Mouse (Mus musculus) frontal cortex, postnatal 14 days (tissue): ENCODE data around the gene Olfr510.
"Not testable (repeated sequence)": the region's sequence is repeated elsewhere in the genome, so short reads cannot be mapped to it uniquely, and the experiment has no call there.

Source experiments
- DNase-seq, 2 experiments: peaks; one replicate each; pipeline ENCODE4 v3.0.0; 2022; ENCODE audit warnings: low spot score in 2 of 2

Olfr510 gene

DNA sequence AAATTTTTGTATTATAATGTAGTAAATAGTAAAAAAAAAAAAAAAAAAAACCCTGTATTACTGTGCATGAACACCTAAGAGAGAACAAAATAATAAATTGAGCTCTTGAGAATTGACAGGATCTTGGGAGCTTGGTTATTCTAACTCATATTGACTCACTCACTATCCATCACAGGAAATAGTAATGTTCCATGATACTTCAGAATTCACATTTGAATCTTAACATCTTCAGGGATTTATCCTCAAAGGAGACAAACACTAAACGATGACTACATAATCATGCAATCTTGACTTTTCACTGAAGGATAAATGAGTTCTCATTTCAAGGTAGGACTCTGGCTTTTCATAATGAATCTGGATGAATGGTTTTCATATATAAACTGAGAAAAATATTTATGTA lies at the start of gene Olfr510:
TSS of gene Olfr510 (plus strand) at position 301 of the 400 bp plus-strand sequence.
- DNase-seq = no peak

DNA sequence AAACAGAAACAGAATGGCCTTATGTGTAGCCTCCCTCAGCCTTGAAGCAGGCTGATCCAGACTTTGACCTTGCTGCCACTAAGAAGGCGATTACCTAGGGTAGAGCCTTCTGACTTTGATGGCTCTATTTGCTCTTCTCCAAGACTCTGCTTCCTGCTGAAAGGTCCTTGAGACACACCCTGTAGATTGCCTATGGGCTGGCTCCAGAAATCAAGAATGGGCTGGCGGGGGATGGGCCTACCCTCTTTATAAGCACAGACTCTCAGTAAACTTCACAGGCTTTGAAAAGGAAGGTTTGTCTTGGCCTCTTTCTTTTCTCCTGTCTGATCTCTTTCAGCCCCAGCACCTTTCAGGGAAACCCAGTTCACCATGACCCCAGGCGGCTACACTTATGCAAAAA lies 49.4 kb upstream of the Olfr510 start:
- DNase-seq = not testable (repeated sequence)

DNA sequence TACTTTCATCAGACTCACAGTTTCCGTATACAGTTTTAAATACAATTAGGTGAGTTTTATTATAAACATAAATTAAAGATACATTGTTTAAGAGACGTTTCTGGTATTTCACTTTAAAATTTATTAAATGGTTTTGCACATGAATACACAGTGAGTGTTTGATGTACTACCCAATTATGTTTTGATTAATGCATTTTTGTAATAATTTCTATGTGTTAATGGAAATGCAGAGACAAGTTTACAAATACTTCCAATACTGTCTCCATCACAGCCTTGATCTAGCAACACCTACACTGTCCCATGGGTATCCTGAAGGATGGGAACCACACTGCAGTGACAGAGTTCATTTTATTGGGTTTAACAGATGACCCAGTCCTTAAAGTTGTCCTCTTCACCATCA lies 44.7 kb upstream of the Olfr510 start, which contains the start of gene Olfr507:
TSS of gene Olfr507 (plus strand) at position 301 of the 400 bp plus-strand sequence.
- no peak for DNase-seq

DNA sequence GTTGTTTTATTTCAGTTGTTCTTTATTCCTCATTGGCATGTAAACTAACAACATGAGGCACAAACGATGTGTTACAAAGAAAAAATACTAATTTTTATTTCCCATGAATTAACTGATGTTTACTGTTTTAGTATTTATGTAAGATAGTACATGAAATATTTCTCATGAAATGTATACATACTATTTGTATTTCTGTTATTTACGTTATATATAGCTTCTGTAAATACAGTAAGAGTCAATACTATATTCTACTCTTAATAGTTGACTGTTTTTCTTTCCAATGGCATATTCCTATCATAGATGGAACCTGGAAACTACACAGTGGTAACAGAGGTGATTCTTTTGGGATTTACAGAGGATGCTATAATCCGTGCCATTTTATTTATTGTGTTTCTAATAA lies 36.5 kb upstream of the Olfr510 start, which contains the start of gene Olfr508:
TSS of gene Olfr508 (plus strand) at position 301 of the 400 bp plus-strand sequence.
- no peak for DNase-seq

DNA sequence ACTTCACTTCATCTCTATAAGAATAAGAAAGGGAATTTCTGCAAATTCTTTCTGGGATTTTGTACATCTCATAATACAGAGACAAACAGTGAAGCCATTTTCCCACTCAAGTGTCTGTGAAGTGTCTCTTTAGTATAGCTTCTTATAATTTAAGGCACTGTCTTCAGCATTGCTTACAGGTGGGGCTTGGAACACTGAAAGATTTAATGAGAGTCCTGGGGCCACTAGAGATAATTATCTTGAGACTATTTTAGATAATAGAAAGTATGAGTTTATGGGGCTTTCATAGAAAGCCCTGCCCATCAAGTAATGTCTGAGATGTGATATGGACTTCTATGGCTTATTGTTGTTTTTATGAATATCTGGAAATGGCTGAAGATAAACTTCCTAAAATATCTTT lies 14.4 kb upstream of the Olfr510 start, which contains the start of gene Olfr509:
TSS of gene Olfr509 (minus strand) at position 101 of the 400 bp plus-strand sequence.
- DNase-seq = no peak

DNA sequence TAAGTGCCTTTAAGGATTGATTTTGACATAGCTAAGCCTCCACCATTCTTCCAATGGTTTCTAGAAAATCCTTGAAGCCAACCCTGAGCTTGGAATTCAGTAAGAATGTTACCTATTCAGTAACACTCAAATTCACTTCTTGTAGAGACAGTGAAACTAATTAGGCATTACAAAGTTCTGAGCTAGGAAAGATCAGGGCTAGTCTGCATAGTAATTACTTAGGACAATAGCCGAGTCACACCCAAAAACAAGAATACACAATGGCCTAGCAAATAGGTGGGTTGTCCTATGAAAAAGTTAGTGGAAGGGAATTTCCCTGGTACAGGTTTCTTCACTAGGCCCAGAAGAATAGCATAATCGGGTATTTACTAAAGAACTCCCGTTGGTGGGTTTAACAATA lies 3.8 kb upstream of the Olfr510 start:
- DNase-seq = no peak

DNA sequence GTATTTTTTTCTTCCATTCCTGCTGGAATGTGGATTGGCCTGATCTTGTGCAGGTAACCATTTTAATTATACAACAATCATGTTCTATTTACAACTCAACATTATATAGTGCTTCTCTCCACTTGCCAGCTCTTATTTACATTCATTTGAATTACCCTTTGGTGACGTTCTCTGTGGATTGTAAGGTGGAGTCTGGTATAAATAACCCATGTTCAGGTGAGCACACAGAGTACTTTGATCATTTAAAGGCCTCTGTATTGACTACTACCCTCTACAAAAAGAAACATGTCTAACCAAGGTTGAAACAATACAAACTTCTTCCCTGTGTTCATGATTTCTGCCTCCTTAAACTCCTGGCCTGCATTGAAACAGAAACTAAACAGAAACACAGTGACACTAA lies 4.8 kb downstream of the Olfr510 start:
- no peak for DNase-seq

DNA sequence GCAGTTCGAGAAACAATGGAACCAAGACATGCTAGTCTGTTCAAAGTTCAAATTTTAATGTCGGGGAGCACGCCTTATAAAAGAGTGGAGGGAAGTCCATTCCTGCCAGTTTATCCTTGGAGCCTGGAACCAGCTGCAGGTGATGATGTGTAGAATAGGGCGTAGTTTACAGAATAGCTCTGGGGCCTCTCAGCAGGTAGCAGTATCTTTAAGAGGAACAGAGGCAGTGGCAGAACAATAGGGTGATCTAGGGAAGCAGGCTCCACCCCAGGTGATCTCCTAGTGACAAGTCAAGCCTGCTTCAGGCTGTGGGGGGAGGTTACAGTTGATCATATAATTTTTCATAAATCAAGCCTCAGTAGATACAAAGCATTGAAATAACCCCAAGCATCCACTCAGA lies 12.7 kb downstream of the Olfr510 start:
- DNase-seq = no peak

DNA sequence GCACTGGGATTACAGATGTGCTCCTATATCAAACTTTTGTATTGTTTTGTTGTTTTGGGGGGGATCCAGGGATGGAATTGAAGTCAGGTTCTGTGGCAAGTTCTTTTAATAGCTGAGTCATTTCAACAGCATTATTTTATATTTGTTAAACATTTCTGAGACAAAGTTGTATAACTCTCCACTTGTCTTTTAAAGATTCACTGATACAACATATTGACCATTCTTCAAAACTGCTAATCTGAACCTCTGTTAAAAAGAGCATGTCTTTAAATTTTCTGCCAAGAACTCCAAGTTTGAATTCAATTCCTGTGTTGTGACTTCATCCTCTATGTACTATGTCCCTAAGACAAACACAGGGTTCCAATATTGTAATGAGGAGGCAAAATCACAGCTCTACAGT lies 46.8 kb downstream of the Olfr510 start, which contains the start of gene Olfr512:
TSS of gene Olfr512 (plus strand) at position 301 of the 400 bp plus-strand sequence.
- no peak for DNase-seq
